Mouse (Mus musculus) cerebellum, adult (tissue): ENCODE measurements around the gene Mgst3.

ENCODE experiments used
- ATAC-seq: cut with Nextera tagmentation; 2 replicates; pipeline ENCODE4 v1.9.2; 2017; ENCODE audit warnings: mild to moderate bottlenecking, moderate library complexity, mixed read lengths; ENCODE audit not compliant: insufficient number of reproducible peaks, low FRiP score, low TSS enrichment

The Mgst3 gene

GRCm38 (mm10) chr1:167388571-167388970 lies 5.1 kb downstream of the Mgst3 start:
- no peak for ATAC-seq

- ATAC-seq, result no peak
These were observed 5.8 kb downstream of the Mgst3 start for GRCm38 (mm10) chr1:167387796-167388195.

GRCm38 (mm10) chr1:167387310-167387709 lies 6.3 kb downstream of the Mgst3 start:
- no peak for ATAC-seq

GRCm38 (mm10) chr1:167386466-167386865 lies 7.2 kb downstream of the Mgst3 start:
- no peak for ATAC-seq

- ATAC-seq, result no peak
These were observed 8.0 kb downstream of the Mgst3 start for GRCm38 (mm10) chr1:167385636-167386035.

GRCm38 (mm10) chr1:167385211-167385610 lies 8.4 kb downstream of the Mgst3 start:
- no peak for ATAC-seq

- ATAC-seq, result no peak
These were observed 9.5 kb downstream of the Mgst3 start for GRCm38 (mm10) chr1:167384156-167384555.

GRCm38 (mm10) chr1:167383178-167383577 lies 10.5 kb downstream of the Mgst3 start:
- ATAC-seq, result no peak

GRCm38 (mm10) chr1:167382763-167383162 lies 10.9 kb downstream of the Mgst3 start:
- ATAC-seq, result no peak

GRCm38 (mm10) chr1:167382316-167382715 lies 11.3 kb downstream of the Mgst3 start:
- ATAC-seq, result no peak

- no peak for ATAC-seq
These were observed 12.3 kb downstream of the Mgst3 start for GRCm38 (mm10) chr1:167381050-167382015.

- no peak for ATAC-seq
These were observed 13.4 kb downstream of the Mgst3 start for GRCm38 (mm10) chr1:167380223-167380622.

GRCm38 (mm10) chr1:167379751-167380150 lies 13.9 kb downstream of the Mgst3 start:
- no peak for ATAC-seq

GRCm38 (mm10) chr1:167378019-167378418 lies 15.6 kb downstream of the Mgst3 start:
- ATAC-seq, result no peak

GRCm38 (mm10) chr1:167374942-167375341 lies 18.7 kb downstream of the Mgst3 start:
- ATAC-seq, result no peak

- no peak for ATAC-seq
These were observed 19.4 kb downstream of the Mgst3 start for GRCm38 (mm10) chr1:167374003-167374784.

GRCm38 (mm10) chr1:167372739-167373138 lies 20.9 kb downstream of the Mgst3 start:
- no peak for ATAC-seq

- peak; percentile 78 for ATAC-seq
These were observed 23.7 kb downstream of the Mgst3 start for GRCm38 (mm10) chr1:167369905-167370304.

GRCm38 (mm10) chr1:167368513-167368912 lies 25.1 kb downstream of the Mgst3 start:
- no peak for ATAC-seq

GRCm38 (mm10) chr1:167368018-167368417 lies 25.6 kb downstream of the Mgst3 start:
- no peak for ATAC-seq

GRCm38 (mm10) chr1:167366621-167367020 lies 27.0 kb downstream of the Mgst3 start:
- no peak for ATAC-seq
